ENCODE assay signal across 8 mouse cellular contexts in genomic region chr11:116076836-116077235, GRCm38 (mm10). TPM values are rescaled to one million over a fixed set of nuclear protein-coding genes. Genes with fewer than 3 reads are reported as not detected.
DNase-seq lines count a peak whose midpoint lies in the region; ATAC-seq and TF ChIP-seq lines count a peak whose summit lies in the region.

No protein-coding gene starts in this region.

- H3K4me3 ChIP-seq in hindbrain, embryonic 13.5 days, result no peak overlapping the region
- H3K4me3 ChIP-seq in hindbrain, embryonic 12.5 days, result no peak overlapping the region
- H3K4me3 ChIP-seq in bone marrow, adult 2 months (replicated peaks; ENCODE audit: control insufficient read depth, low read depth, low read length), result peak overlapping the region; percentile 71
- no peak overlapping the region for H3K4me3 ChIP-seq in limb, embryonic 15.5 days
- peak overlapping the region; percentile 28 for H3K4me3 ChIP-seq in stomach, embryonic 15.5 days (replicated peaks)
- no peak overlapping the region for H3K4me3 ChIP-seq in midbrain, embryonic 16.5 days (ENCODE audit: low read depth, low read length)

- TF ChIP-seq CTCF in bone marrow, adult 2 months (IDR thresholded peaks at IDR 0.05; ENCODE audit: control insufficient read depth, insufficient read depth, low read length), result no peak

- no peak for ATAC-seq in hindbrain, embryonic 13.5 days (ENCODE audit: low FRiP score)
- ATAC-seq in hindbrain, embryonic 12.5 days (ENCODE audit: low FRiP score), result no peak
- ATAC-seq in limb, embryonic 15.5 days (ENCODE audit: insufficient number of reproducible peaks, low FRiP score, low TSS enrichment, low read depth), result no peak
- ATAC-seq in stomach, embryonic 15.5 days (ENCODE audit: insufficient read depth, low FRiP score, low read depth), result no peak
- ATAC-seq in midbrain, embryonic 16.5 days, result no peak

- H3K9ac ChIP-seq in hindbrain, embryonic 13.5 days, result peak overlapping the region; percentile 19; the same call in 1 of the 2 replicates
- H3K9ac ChIP-seq in hindbrain, embryonic 12.5 days, result no peak overlapping the region
- no peak overlapping the region for H3K9ac ChIP-seq in limb, embryonic 15.5 days
- no peak overlapping the region for H3K9ac ChIP-seq in stomach, embryonic 15.5 days
- no peak overlapping the region for H3K9ac ChIP-seq in midbrain, embryonic 16.5 days (ENCODE audit: low read depth, low read length)

- H3K27ac ChIP-seq in hindbrain, embryonic 13.5 days, result no peak overlapping the region
- H3K27ac ChIP-seq in hindbrain, embryonic 12.5 days, result no peak overlapping the region
- peak overlapping the region; percentile 98 for H3K27ac ChIP-seq in bone marrow, adult 2 months (ENCODE audit: control insufficient read depth, insufficient read depth, low read depth, low read length, poor library complexity)
- no peak overlapping the region for H3K27ac ChIP-seq in limb, embryonic 15.5 days
- H3K27ac ChIP-seq in stomach, embryonic 15.5 days, result peak overlapping the region; percentile 89; the same call in 1 of the 2 replicates
- no peak overlapping the region for H3K27ac ChIP-seq in midbrain, embryonic 16.5 days (ENCODE audit: low read length)

- 84% methylated on average over 7 of the region's 7 CpGs for WGBS in hindbrain, embryonic 13.5 days
- 82% methylated on average over 7 of the region's 7 CpGs for WGBS in hindbrain, embryonic 12.5 days
- WGBS in bone marrow, adult 2 months, result 8% methylated on average over 7 of the region's 7 CpGs
- WGBS in limb, embryonic 15.5 days, result 82% methylated on average over 7 of the region's 7 CpGs
- 68% methylated on average over 7 of the region's 7 CpGs for WGBS in stomach, embryonic 15.5 days
- WGBS in midbrain, embryonic 16.5 days, result 91% methylated on average over 7 of the region's 7 CpGs

- H3K36me3 ChIP-seq in hindbrain, embryonic 13.5 days, result peaks cover 32% of the 10 kb centered on the region
- peaks cover 29% of the 10 kb centered on the region for H3K36me3 ChIP-seq in hindbrain, embryonic 12.5 days
- H3K36me3 ChIP-seq in limb, embryonic 15.5 days, result peaks cover 31% of the 10 kb centered on the region
- H3K36me3 ChIP-seq in stomach, embryonic 15.5 days, result peaks cover 25% of the 10 kb centered on the region
- peaks cover 9% of the 10 kb centered on the region; the same call in 1 of the 2 replicates for H3K36me3 ChIP-seq in midbrain, embryonic 16.5 days (ENCODE audit: control insufficient read depth, insufficient read depth, low read length)

- no peaks in the 10 kb centered on the region for H3K9me3 ChIP-seq in hindbrain, embryonic 13.5 days
- H3K9me3 ChIP-seq in hindbrain, embryonic 12.5 days (replicated peaks), result no peaks in the 10 kb centered on the region; the same call in 1 of the 2 replicates
- H3K9me3 ChIP-seq in limb, embryonic 15.5 days, result no peaks in the 10 kb centered on the region
- H3K9me3 ChIP-seq in stomach, embryonic 15.5 days, result no peaks in the 10 kb centered on the region
- H3K9me3 ChIP-seq in midbrain, embryonic 16.5 days (replicated peaks; ENCODE audit: control insufficient read depth, low read length, poor library complexity, severe bottlenecking), result no peaks in the 10 kb centered on the region

- H3K4me2 ChIP-seq in hindbrain, embryonic 13.5 days, result no peak overlapping the region
- H3K4me2 ChIP-seq in hindbrain, embryonic 12.5 days (replicated peaks), result no peak overlapping the region
- H3K4me2 ChIP-seq in limb, embryonic 15.5 days, result 0 out of 2 replicates have a peak overlapping the region, but pooled peaks have one; percentile 47
- peak overlapping the region; percentile 54 for H3K4me2 ChIP-seq in stomach, embryonic 15.5 days
- H3K4me2 ChIP-seq in midbrain, embryonic 16.5 days (ENCODE audit: low read length), result no peak overlapping the region

- H3K27me3 ChIP-seq in hindbrain, embryonic 13.5 days, result no peaks in the 10 kb centered on the region
- H3K27me3 ChIP-seq in hindbrain, embryonic 12.5 days, result no peaks in the 10 kb centered on the region
- H3K27me3 ChIP-seq in limb, embryonic 15.5 days, result no peaks in the 10 kb centered on the region
- H3K27me3 ChIP-seq in stomach, embryonic 15.5 days (replicated peaks), result no peaks in the 10 kb centered on the region
- H3K27me3 ChIP-seq in midbrain, embryonic 16.5 days (ENCODE audit: control insufficient read depth, insufficient read depth, low read depth, low read length), result no peaks in the 10 kb centered on the region

- DNase-seq in layer of hippocampus, adult 9-11 months, result no peak
- no peak for DNase-seq in left cerebral cortex, postnatal 4 days

- intact Hi-C loops in left cerebral cortex, postnatal 4 days (cut with DNase I), result no loop called here

- peaks cover 24% of the 10 kb centered on the region for H3K4me1 ChIP-seq in hindbrain, embryonic 13.5 days (replicated peaks)
- peaks cover 19% of the 10 kb centered on the region for H3K4me1 ChIP-seq in hindbrain, embryonic 12.5 days
- H3K4me1 ChIP-seq in bone marrow, adult 2 months (ENCODE audit: control insufficient read depth, insufficient read depth, low read length), result peaks cover 2% of the 10 kb centered on the region; the same call in 1 of the 2 replicates
- peaks cover 27% of the 10 kb centered on the region for H3K4me1 ChIP-seq in limb, embryonic 15.5 days
- peaks cover 17% of the 10 kb centered on the region for H3K4me1 ChIP-seq in stomach, embryonic 15.5 days
- H3K4me1 ChIP-seq in midbrain, embryonic 16.5 days (ENCODE audit: control insufficient read depth, insufficient read depth, low read length), result no peaks in the 10 kb centered on the region

- peak; percentile 63; the same call in 1 of the 2 replicates for TF ChIP-seq POLR2A in bone marrow, adult 2 months (IDR thresholded peaks at IDR 0.05; ENCODE audit: borderline replicate concordance, control insufficient read depth, low read depth, low read length)

RNA-seq across cellular contexts. Expression of gene Unc13d, which starts 0.9 kb away (rescaled TPM):
- 1.5 and 2.0 TPM in 2 replicates for polyA plus RNA-seq in hindbrain, embryonic 13.5 days (2015; fragmentation: Nextera tagmentation; extraction: Ambion mirVana)
- 1.6 and 1.7 TPM in 2 replicates for polyA plus RNA-seq in hindbrain, embryonic 12.5 days (2016; fragmentation: Nextera tagmentation; extraction: Ambion mirVana)
- 31.2 and 63.0 TPM in 2 replicates for polyA plus RNA-seq in bone marrow, adult 2 months (2011; ENCODE audit: insufficient read depth, insufficient read length, low replicate concordance, missing spikeins)
- 6.5 and 8.8 TPM in 2 replicates for polyA plus RNA-seq in limb, embryonic 15.5 days (2015; fragmentation: Nextera tagmentation; extraction: Ambion mirVana)
- polyA plus RNA-seq in stomach, embryonic 15.5 days (2015; fragmentation: Nextera tagmentation; extraction: Ambion mirVana), result 6.5 and 8.0 TPM in 2 replicates
- 1 to 10 TPM in 1 of 2 experiments, under 1 TPM in 1; 0.56 to 1.2 TPM for total RNA-seq in left cerebral cortex, postnatal 4 days (2021)
- 0.78 and 0.93 TPM in 2 replicates for polyA plus RNA-seq in midbrain, embryonic 16.5 days (2015; fragmentation: Nextera tagmentation; extraction: Ambion mirVana)

RNA-seq across cellular contexts. Expression of gene Wbp2, which starts 10.0 kb away (rescaled TPM):
- polyA plus RNA-seq in hindbrain, embryonic 13.5 days (2015; fragmentation: Nextera tagmentation; extraction: Ambion mirVana), result 129 and 133 TPM in 2 replicates
- polyA plus RNA-seq in hindbrain, embryonic 12.5 days (2016; fragmentation: Nextera tagmentation; extraction: Ambion mirVana), result 90.7 and 97.7 TPM in 2 replicates
- 55.0 and 68.0 TPM in 2 replicates for polyA plus RNA-seq in bone marrow, adult 2 months (2011; ENCODE audit: insufficient read depth, insufficient read length, low replicate concordance, missing spikeins)
- 61.6 and 75.5 TPM in 2 replicates for polyA plus RNA-seq in limb, embryonic 15.5 days (2015; fragmentation: Nextera tagmentation; extraction: Ambion mirVana)
- polyA plus RNA-seq in stomach, embryonic 15.5 days (2015; fragmentation: Nextera tagmentation; extraction: Ambion mirVana), result 70.4 and 77.6 TPM in 2 replicates
- total RNA-seq in left cerebral cortex, postnatal 4 days (2021), result 100 to 1,000 TPM; 171 to 176 TPM
- polyA plus RNA-seq in midbrain, embryonic 16.5 days (2015; fragmentation: Nextera tagmentation; extraction: Ambion mirVana), result 159 and 206 TPM in 2 replicates

RNA-seq across cellular contexts. Expression of gene Unk, which starts 46.7 kb away (rescaled TPM):
- 33.8 and 37.1 TPM in 2 replicates for polyA plus RNA-seq in hindbrain, embryonic 13.5 days (2015; fragmentation: Nextera tagmentation; extraction: Ambion mirVana)
- 48.8 and 49.1 TPM in 2 replicates for polyA plus RNA-seq in hindbrain, embryonic 12.5 days (2016; fragmentation: Nextera tagmentation; extraction: Ambion mirVana)
- polyA plus RNA-seq in bone marrow, adult 2 months (2011; ENCODE audit: insufficient read depth, insufficient read length, low replicate concordance, missing spikeins), result 11.8 and 43.0 TPM in 2 replicates
- polyA plus RNA-seq in limb, embryonic 15.5 days (2015; fragmentation: Nextera tagmentation; extraction: Ambion mirVana), result 34.7 and 35.1 TPM in 2 replicates
- 27.3 and 33.2 TPM in 2 replicates for polyA plus RNA-seq in stomach, embryonic 15.5 days (2015; fragmentation: Nextera tagmentation; extraction: Ambion mirVana)
- 10 to 100 TPM; 38.8 to 42.9 TPM for total RNA-seq in left cerebral cortex, postnatal 4 days (2021)
- 36.4 and 36.6 TPM in 2 replicates for polyA plus RNA-seq in midbrain, embryonic 16.5 days (2015; fragmentation: Nextera tagmentation; extraction: Ambion mirVana)

RNA-seq across cellular contexts. Expression of gene H3f3b, which starts 49.1 kb away (rescaled TPM):
- polyA plus RNA-seq in hindbrain, embryonic 13.5 days (2015; fragmentation: Nextera tagmentation; extraction: Ambion mirVana), result 2,444 and 2,571 TPM in 2 replicates
- polyA plus RNA-seq in hindbrain, embryonic 12.5 days (2016; fragmentation: Nextera tagmentation; extraction: Ambion mirVana), result 2,216 and 2,474 TPM in 2 replicates
- polyA plus RNA-seq in bone marrow, adult 2 months (2011; ENCODE audit: insufficient read depth, insufficient read length, low replicate concordance, missing spikeins), result 386 and 402 TPM in 2 replicates
- polyA plus RNA-seq in limb, embryonic 15.5 days (2015; fragmentation: Nextera tagmentation; extraction: Ambion mirVana), result 1,660 and 1,740 TPM in 2 replicates
- 1,577 and 1,755 TPM in 2 replicates for polyA plus RNA-seq in stomach, embryonic 15.5 days (2015; fragmentation: Nextera tagmentation; extraction: Ambion mirVana)
- 100 to 1,000 TPM; 510 to 587 TPM for total RNA-seq in left cerebral cortex, postnatal 4 days (2021)
- 2,051 and 2,173 TPM in 2 replicates for polyA plus RNA-seq in midbrain, embryonic 16.5 days (2015; fragmentation: Nextera tagmentation; extraction: Ambion mirVana)

RNA-seq across cellular contexts. Expression of gene Trim47, which starts 50.2 kb away (rescaled TPM):
- polyA plus RNA-seq in hindbrain, embryonic 13.5 days (2015; fragmentation: Nextera tagmentation; extraction: Ambion mirVana), result 3.9 and 4.5 TPM in 2 replicates
- polyA plus RNA-seq in hindbrain, embryonic 12.5 days (2016; fragmentation: Nextera tagmentation; extraction: Ambion mirVana), result 4.4 and 5.3 TPM in 2 replicates
- 3.1 and 8.9 TPM in 2 replicates for polyA plus RNA-seq in bone marrow, adult 2 months (2011; ENCODE audit: insufficient read depth, insufficient read length, low replicate concordance, missing spikeins)
- polyA plus RNA-seq in limb, embryonic 15.5 days (2015; fragmentation: Nextera tagmentation; extraction: Ambion mirVana), result 31.2 and 42.4 TPM in 2 replicates
- polyA plus RNA-seq in stomach, embryonic 15.5 days (2015; fragmentation: Nextera tagmentation; extraction: Ambion mirVana), result 27.6 and 30.9 TPM in 2 replicates
- 1 to 10 TPM; 9.2 to 9.3 TPM for total RNA-seq in left cerebral cortex, postnatal 4 days (2021)
- polyA plus RNA-seq in midbrain, embryonic 16.5 days (2015; fragmentation: Nextera tagmentation; extraction: Ambion mirVana), result 9.5 and 12.7 TPM in 2 replicates

Comparison
In these comparisons a context has a peak if more than half of its experiments do, and no peak if none do; other contexts are left out.
1. H3K27ac ChIP-seq: peak in bone marrow, adult 2 months (single experiment) and stomach, embryonic 15.5 days (single experiment); none in hindbrain, embryonic 13.5 days (single experiment), hindbrain, embryonic 12.5 days (single experiment), limb, embryonic 15.5 days (single experiment) and midbrain, embryonic 16.5 days (single experiment).
2. H3K4me2 ChIP-seq: peak in limb, embryonic 15.5 days (single experiment) and stomach, embryonic 15.5 days (single experiment); none in hindbrain, embryonic 13.5 days (single experiment), hindbrain, embryonic 12.5 days (single experiment) and midbrain, embryonic 16.5 days (single experiment).
3. H3K4me3 ChIP-seq: peak in bone marrow, adult 2 months (single experiment) and stomach, embryonic 15.5 days (single experiment); none in hindbrain, embryonic 13.5 days (single experiment), hindbrain, embryonic 12.5 days (single experiment), limb, embryonic 15.5 days (single experiment) and midbrain, embryonic 16.5 days (single experiment).